Mouse (Mus musculus) heart, postnatal 36 days (tissue): ENCODE data around the gene Gins2. TPM values are rescaled to one million over a fixed set of nuclear protein-coding genes. Genes with fewer than 3 reads are reported as not detected.

Source experiments
- DNase-seq, 2 experiments: peaks; one replicate each; pipeline ENCODE4 v3.0.0; 2021 to 2022
- intact Hi-C: fragments of 180-260 bp; cut with DNase I; formaldehyde crosslinking; loops from one replicate; pipeline ENCODE4 v1.15.1; 2025
- microRNA-seq, 2 experiments: library from miRNA; unstranded; fragments of <30 nt; microRNA quantifications; one replicate each; pipeline ENCODE4 v1.2.0; 2021; ENCODE audit warnings: borderline number of aligned reads in 2 of 2
- total RNA-seq, 2 experiments: library from RNA; stranded (reverse); gene quantifications; 2 replicates each; pipeline ENCODE4 v1.2.3; 2021

Gins2 gene
- total RNA-seq, 2 experiments from 2014 or later: 0.86 to 1.7 TPM

DNA sequence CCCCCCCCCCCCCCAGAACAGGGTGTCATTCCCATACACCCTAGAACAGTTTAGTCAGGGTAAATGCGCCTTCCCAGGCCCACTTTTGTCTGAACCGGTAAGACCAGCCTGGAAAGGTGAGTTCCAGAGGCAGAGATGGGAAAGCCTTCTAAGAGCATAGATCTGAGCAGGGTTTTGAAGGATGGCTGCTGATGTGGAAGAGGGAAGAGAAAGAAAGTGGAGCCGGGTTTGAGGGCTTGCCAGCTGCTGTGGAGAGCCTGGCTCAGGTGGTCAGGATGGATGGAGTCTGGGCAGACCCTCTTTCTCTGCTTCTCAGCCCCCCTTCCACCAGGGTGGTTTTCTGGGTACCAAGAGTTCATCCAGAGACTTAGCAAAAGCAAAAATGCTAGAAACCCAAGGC, 55.7 kb downstream of the Gins2 start:
- intact Hi-C loops: loop anchor here (5.0 to 10.0 kb wide), 2 partner anchors 61 to 359 kb away; partner anchors contain the start of gene Fam92b
- no peak for DNase-seq

DNA sequence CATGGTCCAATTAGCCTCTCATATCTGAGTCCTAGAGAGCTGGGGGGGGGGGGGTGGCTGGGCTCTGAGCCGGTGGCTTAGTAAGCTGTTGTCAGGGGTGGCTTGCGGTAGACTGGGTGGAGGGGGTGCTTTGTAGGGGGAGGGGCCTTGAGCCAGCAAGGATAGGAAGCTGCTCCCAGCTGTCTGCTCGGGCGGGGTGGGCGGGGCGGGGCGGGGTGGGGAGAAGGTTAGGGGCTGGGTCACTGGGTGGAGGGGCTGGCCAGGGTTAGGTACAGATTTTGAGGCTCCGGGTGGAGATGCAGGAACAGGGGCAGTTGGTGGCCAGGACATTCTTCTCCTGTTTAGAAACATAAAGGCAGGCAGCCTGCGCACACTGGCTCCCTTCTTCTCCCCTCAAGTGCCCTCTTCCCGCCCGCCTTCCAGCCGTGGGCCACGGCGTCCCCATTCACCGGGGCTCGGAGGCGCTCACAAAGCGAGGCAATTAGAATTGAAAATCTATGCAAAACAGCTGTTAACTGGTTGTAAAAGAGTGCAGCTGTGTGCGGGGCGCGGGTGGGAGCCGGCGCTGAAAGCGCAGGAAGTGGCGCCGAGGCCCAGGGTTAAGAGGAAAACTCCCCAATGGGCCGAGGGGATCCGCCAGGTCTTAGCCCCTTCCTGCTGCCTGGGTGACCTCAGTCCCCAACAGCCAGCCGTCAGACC, 56.4 kb downstream of the Gins2 start:
- intact Hi-C loops: loop anchor here (5.0 to 10.0 kb wide), 2 partner anchors 60 to 358 kb away; partner anchors contain the start of gene Fam92b
- no peak for DNase-seq

- intact Hi-C loops: loop anchor here (5.0 to 10.0 kb wide), 2 partner anchors 60 to 357 kb away; partner anchors contain the start of gene Fam92b
- DNase-seq: no peak
Observed at GRCm38 (mm10) chr8:120531775-120532516, 57.2 kb downstream of the Gins2 start.

GRCm38 (mm10) chr8:120530954-120531656, 58.0 kb downstream of the Gins2 start:
- DNase-seq: no peak
- intact Hi-C loops: loop anchor here (5.0 to 10.0 kb wide), 2 partner anchors 59 to 356 kb away; partner anchors contain the start of gene Fam92b

DNA sequence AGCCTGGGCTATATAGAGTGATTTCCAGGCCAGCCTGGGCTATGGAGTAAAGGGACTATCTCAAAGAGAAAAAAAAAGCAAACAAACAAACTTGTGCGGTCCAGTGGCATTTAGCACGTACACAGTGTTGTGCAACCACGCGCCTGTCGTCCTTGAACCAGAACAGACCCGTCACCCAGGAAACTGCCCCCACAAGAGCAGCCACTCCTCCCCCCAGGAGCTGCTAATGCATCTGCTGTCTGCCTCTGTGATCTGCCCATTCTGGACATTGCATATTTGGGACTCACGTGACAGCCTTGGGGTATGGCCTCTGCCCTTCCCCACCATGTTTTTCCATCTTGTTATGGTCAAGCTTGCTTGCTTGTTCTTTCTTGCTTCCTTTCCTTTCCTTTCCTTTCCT, 59.9 kb downstream of the Gins2 start:
- intact Hi-C loops: no loop called here
- no peak for DNase-seq

Small RNAs within 50 kb of the gene (microRNA-seq; reads per million reads assigned to microRNA genes)
- gene Mir7687: 1.3 to 2.9 reads per million in 2 experiments

Other genes starting within 250 kb of the Gins2 start
- 1 to 10 TPM; 3.1 to 3.4 TPM for gene 1190005I06Rik, start 58.3 kb upstream of the Gins2 start, total RNA-seq
- gene Gm27021, start 78.8 kb upstream of the Gins2 start, total RNA-seq: 1 to 10 TPM in 1 of 2 experiments, not detected in 1; 1.1 TPM
- gene Cox4i1, start 78.9 kb upstream of the Gins2 start, total RNA-seq: 1,000 to 10,000 TPM; 4,631 to 4,708 TPM
- gene Emc8, start 79.3 kb upstream of the Gins2 start, total RNA-seq: 10 to 100 TPM; 40.2 to 46.2 TPM
- gene Irf8, start 147.1 kb upstream of the Gins2 start, total RNA-seq: 1 to 10 TPM; 3.9 to 5.6 TPM